ENCODE assay signal across 16 mouse cellular contexts in genomic region chr16:93374669-93375068, GRCm38 (mm10).
DNase-seq lines count a peak whose midpoint lies in the region; ATAC-seq lines count a peak whose summit lies in the region.
"Had no signal": no experiment of that assay in that cellular context is flagged by ENCODE, and none has a peak within 500 bp of the region (broad histone marks: within the 10 kb centered on the region; RNA-seq: fewer than 3 reads in every experiment).

No protein-coding gene starts in this region.

- H3K9ac ChIP-seq in heart, embryonic 16.5 days (ENCODE audit: low read length) = no peak overlapping the region
- H3K9ac ChIP-seq in lung, embryonic 16.5 days (ENCODE audit: low read length) = no peak overlapping the region
- no peak overlapping the region for H3K9ac ChIP-seq in forebrain, embryonic 14.5 days (ENCODE audit: low read length)
- H3K9ac ChIP-seq: heart, embryonic 13.5 days had no signal

- intact Hi-C loops in heart, postnatal 14 days (cut with DNase I) = no loop called here

- peaks cover 11% of the 10 kb centered on the region for H3K4me1 ChIP-seq in heart, embryonic 16.5 days (ENCODE audit: control insufficient read depth, insufficient read depth, low read length)
- peaks cover 7% of the 10 kb centered on the region for H3K4me1 ChIP-seq in lung, embryonic 16.5 days (replicated peaks; ENCODE audit: control insufficient read depth, insufficient read depth, low read length)
- H3K4me1 ChIP-seq in forebrain, embryonic 14.5 days (ENCODE audit: control insufficient read depth, insufficient read depth, low read length) = peaks cover 7% of the 10 kb centered on the region

- no peaks in the 10 kb centered on the region for H3K36me3 ChIP-seq in heart, embryonic 16.5 days (ENCODE audit: control insufficient read depth, insufficient read depth)
- no peaks in the 10 kb centered on the region for H3K36me3 ChIP-seq in lung, embryonic 16.5 days (ENCODE audit: control insufficient read depth, insufficient read depth, low read length)
- no peaks in the 10 kb centered on the region for H3K36me3 ChIP-seq in forebrain, embryonic 14.5 days (ENCODE audit: control insufficient read depth, insufficient read depth, low read length)
- H3K36me3 ChIP-seq: heart, embryonic 13.5 days had no signal

- H3K4me3 ChIP-seq in heart, embryonic 16.5 days (ENCODE audit: low read length) = no peak overlapping the region
- no peak overlapping the region for H3K4me3 ChIP-seq in lung, embryonic 16.5 days (ENCODE audit: low read length)
- no peak overlapping the region for H3K4me3 ChIP-seq in forebrain, embryonic 14.5 days (ENCODE audit: low read depth, low read length)
- H3K4me3 ChIP-seq: erythroblast, embryonic 14.5 days; heart, embryonic 13.5 days had no signal

- no peaks in the 10 kb centered on the region for H3K27me3 ChIP-seq in heart, embryonic 16.5 days (ENCODE audit: control insufficient read depth, insufficient read depth, low read length)
- H3K27me3 ChIP-seq in lung, embryonic 16.5 days (ENCODE audit: control insufficient read depth, insufficient read depth, low read depth, low read length) = no peaks in the 10 kb centered on the region
- no peaks in the 10 kb centered on the region for H3K27me3 ChIP-seq in forebrain, embryonic 14.5 days (replicated peaks; ENCODE audit: control insufficient read depth, insufficient read depth, low read length)
- H3K27me3 ChIP-seq: Patski had no signal

- H3K4me2 ChIP-seq in heart, embryonic 16.5 days (ENCODE audit: low read depth, low read length) = no peak overlapping the region
- no peak overlapping the region for H3K4me2 ChIP-seq in lung, embryonic 16.5 days (ENCODE audit: low read depth, low read length)
- H3K4me2 ChIP-seq in forebrain, embryonic 14.5 days (ENCODE audit: low read length) = no peak overlapping the region
- H3K4me2 ChIP-seq: heart, embryonic 13.5 days had no signal

- no peak overlapping the region for H3K27ac ChIP-seq in heart, embryonic 16.5 days (ENCODE audit: low read length)
- no peak overlapping the region for H3K27ac ChIP-seq in lung, embryonic 16.5 days (ENCODE audit: low read length)
- no peak overlapping the region for H3K27ac ChIP-seq in forebrain, embryonic 14.5 days (ENCODE audit: low read depth, low read length)
- H3K27ac ChIP-seq: heart, embryonic 13.5 days had no signal

- WGBS in heart, embryonic 16.5 days = 51% methylated on average over 6 of the region's 6 CpGs
- 56% methylated on average over 6 of the region's 6 CpGs for WGBS in lung, embryonic 16.5 days
- 85% methylated on average over 6 of the region's 6 CpGs for WGBS in forebrain, embryonic 14.5 days

- peak; percentile 45; the same call in 1 of the 2 replicates for ATAC-seq in heart, embryonic 16.5 days (replicated peaks; ENCODE audit: extremely low read depth, insufficient read depth, low FRiP score)
- peak; percentile 19; the same call in 1 of the 2 replicates for ATAC-seq in lung, embryonic 16.5 days (ENCODE audit: low read depth)
- ATAC-seq in forebrain, embryonic 14.5 days = no peak
- ATAC-seq: CD4-positive, CD25-positive, alpha-beta regulatory T cell, adult 4 months; Patski had no signal

- no peaks in the 10 kb centered on the region for H3K9me3 ChIP-seq in heart, embryonic 16.5 days (replicated peaks; ENCODE audit: control insufficient read depth, low read length)
- no peaks in the 10 kb centered on the region for H3K9me3 ChIP-seq in lung, embryonic 16.5 days (ENCODE audit: control insufficient read depth, low read length)
- no peaks in the 10 kb centered on the region for H3K9me3 ChIP-seq in forebrain, embryonic 14.5 days (replicated peaks; ENCODE audit: control insufficient read depth, low read length)
- H3K9me3 ChIP-seq: heart, embryonic 13.5 days had no signal

- no peak for DNase-seq in heart, adult 9 months (ENCODE audit: low spot score in 2 of 2)
- no peak for DNase-seq in lung, adult 18-20 months
- DNase-seq in heart, postnatal 14 days = peak; percentile 27 to 28
- DNase-seq in right cerebral cortex, postnatal 10 days (ENCODE audit: low spot score in 2 of 2) = peak; percentile 28 to 48
- DNase-seq in forebrain, embryonic 14.5 days (ENCODE audit: low spot score) = no peak
- no peak for DNase-seq in cerebellum, adult 11 months
- DNase-seq: adrenal gland, postnatal 10 days; cerebellum, adult 2 months; embryo, embryonic 11 days; thymus, postnatal 14 days had no signal

Comparison
In these comparisons a context has a peak if more than half of its experiments do, and no peak if none do; other contexts are left out.
1. DNase-seq: peak in heart, postnatal 14 days (2 of 2) and right cerebral cortex, postnatal 10 days (2 of 2); none in heart, adult 9 months (0 of 2), lung, adult 18-20 months (0 of 2), forebrain, embryonic 14.5 days (single experiment) and cerebellum, adult 11 months (single experiment).